16 mouse cellular contexts compared by ENCODE assay signal in genomic region chr6:51905659-51906058, GRCm38 (mm10).
DNase-seq lines count a peak whose midpoint lies in the region; ATAC-seq lines count a peak whose summit lies in the region.
"Had no signal": no experiment of that assay in that cellular context is flagged by ENCODE, and none has a peak within 500 bp of the region (broad histone marks: within the 10 kb centered on the region; RNA-seq: fewer than 3 reads in every experiment).

No protein-coding gene starts in this region.

- no peak overlapping the region for H3K27ac ChIP-seq in hindbrain, embryonic 11.5 days (ENCODE audit: low read depth, low read length)
- no peak overlapping the region for H3K27ac ChIP-seq in hindbrain, embryonic 16.5 days (ENCODE audit: low read depth, low read length)

- no peak overlapping the region for H3K9ac ChIP-seq in hindbrain, embryonic 11.5 days (ENCODE audit: low read depth, low read length)
- no peak overlapping the region for H3K9ac ChIP-seq in hindbrain, embryonic 16.5 days (ENCODE audit: low read depth, low read length)
- H3K9ac ChIP-seq: forebrain, postnatal 0 days had no signal

- no peak overlapping the region for H3K4me3 ChIP-seq in hindbrain, embryonic 11.5 days (ENCODE audit: low read depth, low read length)
- H3K4me3 ChIP-seq in hindbrain, embryonic 16.5 days (ENCODE audit: low read length), result no peak overlapping the region

- H3K4me2 ChIP-seq in hindbrain, embryonic 11.5 days (replicated peaks; ENCODE audit: low read depth, low read length), result no peak overlapping the region
- H3K4me2 ChIP-seq in hindbrain, embryonic 16.5 days (ENCODE audit: low read length), result no peak overlapping the region
- H3K4me2 ChIP-seq: midbrain, embryonic 11.5 days had no signal

- no peaks in the 10 kb centered on the region for H3K27me3 ChIP-seq in hindbrain, embryonic 11.5 days (ENCODE audit: control insufficient read depth, insufficient read depth, low read length)
- no peaks in the 10 kb centered on the region for H3K27me3 ChIP-seq in hindbrain, embryonic 16.5 days (replicated peaks; ENCODE audit: control insufficient read depth, insufficient read depth, low read length)

- no peaks in the 10 kb centered on the region for H3K9me3 ChIP-seq in hindbrain, embryonic 11.5 days (ENCODE audit: control insufficient read depth, low read length)
- no peaks in the 10 kb centered on the region for H3K9me3 ChIP-seq in hindbrain, embryonic 16.5 days (ENCODE audit: control insufficient read depth, low read length)
- H3K9me3 ChIP-seq: G1E had no signal

- H3K36me3 ChIP-seq in hindbrain, embryonic 11.5 days (ENCODE audit: control insufficient read depth, insufficient read depth, low read length), result no peaks in the 10 kb centered on the region
- H3K36me3 ChIP-seq in hindbrain, embryonic 16.5 days (ENCODE audit: control insufficient read depth, insufficient read depth, low read length), result no peaks in the 10 kb centered on the region

- DNase-seq in hindbrain, embryonic 11.5 days (ENCODE audit: low spot score), result peak; percentile 10
- DNase-seq in A20 (ENCODE audit: low read depth, low spot score), result peak; percentile 30
- peak; percentile 23 for DNase-seq in brain, adult 2 months (ENCODE audit: low read depth, low spot score)
- DNase-seq in right cerebral cortex, postnatal 25 days, result no peak
- DNase-seq in adrenal gland, adult (ENCODE audit: inconsistent age in 2 of 2, low spot score in 1 of 2), result no peak
- DNase-seq in frontal cortex, postnatal 10 days (ENCODE audit: low spot score in 2 of 2), result no peak
- DNase-seq: adrenal gland, postnatal 25 days; cerebellum, postnatal 25 days; forebrain, postnatal 0 days; kidney, adult 18-20 months; spleen, adult 18-20 months; thymus, postnatal 4 days had no signal

- no peak for ATAC-seq in hindbrain, embryonic 11.5 days (ENCODE audit: low FRiP score)
- no peak for ATAC-seq in hindbrain, embryonic 16.5 days
- peak; percentile 56 for ATAC-seq in inflammation-experienced regulatory T-cells, adult 6 months
- ATAC-seq: forebrain, postnatal 0 days had no signal

- no peaks in the 10 kb centered on the region for H3K4me1 ChIP-seq in hindbrain, embryonic 11.5 days (replicated peaks; ENCODE audit: control insufficient read depth, insufficient read depth, low read length)
- H3K4me1 ChIP-seq in hindbrain, embryonic 16.5 days (ENCODE audit: control insufficient read depth, insufficient read depth, low read depth, low read length), result no peaks in the 10 kb centered on the region

- WGBS in hindbrain, embryonic 11.5 days, result 70% methylated on average over 4 of the region's 4 CpGs
- WGBS in hindbrain, embryonic 16.5 days, result 53% methylated on average over 4 of the region's 4 CpGs

Comparison
In these comparisons a context has a peak if more than half of its experiments do, and no peak if none do; other contexts are left out.
1. DNase-seq: peak in hindbrain, embryonic 11.5 days (single experiment), A20 (single experiment) and brain, adult 2 months (single experiment); none in right cerebral cortex, postnatal 25 days (single experiment), adrenal gland, adult (0 of 2) and frontal cortex, postnatal 10 days (0 of 2).